Mouse (Mus musculus): ENCODE measurements around the gene Mid2. TPM values are rescaled to one million over a fixed set of nuclear protein-coding genes. Genes with fewer than 3 reads are reported as not detected.

Mid2 gene
- polyA plus RNA-seq, 1 experiment from 2014 or later = 1.3 TPM

- Histone ChIP-seq H3K9me3 (replicated peaks) (no peaks in the 10 kb centered on the region), H3K4me3 (no peak overlapping the region), H3K36me3 (no peaks in the 10 kb centered on the region), H3K4me1 (no peaks in the 10 kb centered on the region), H3K27me3 (ENCODE audit: low read depth, poor library complexity, severe bottlenecking) (peaks cover 97% of the 10 kb centered on the region), H3K27ac (no peak overlapping the region)
- DNase-seq (ENCODE audit: low spot score) = no peak
These were observed 74.6 kb downstream of the Mid2 start for GRCm38 (mm10) chrX:140738986-140739385.

GRCm38 (mm10) chrX:140743213-140743612 is 78.8 kb downstream of the Mid2 start:
- no peaks in the 10 kb centered on the region for H3K4me1 ChIP-seq
- no peak overlapping the region for H3K27ac ChIP-seq
- DNase-seq (ENCODE audit: low spot score) = no peak
- H3K4me3 ChIP-seq = no peak overlapping the region
- H3K9me3 ChIP-seq (replicated peaks) = no peaks in the 10 kb centered on the region
- peaks cover 94% of the 10 kb centered on the region for H3K27me3 ChIP-seq (ENCODE audit: low read depth, poor library complexity, severe bottlenecking)
- H3K36me3 ChIP-seq = no peaks in the 10 kb centered on the region
- WGBS = 59% methylated on average over 5 of the region's 5 CpGs

- 74% methylated on average over 1 of the region's 1 CpGs for WGBS
These were observed 105.4 kb downstream of the Mid2 start for GRCm38 (mm10) chrX:140769794-140770193.

GRCm38 (mm10) chrX:140805340-140805739 is 140.9 kb downstream of the Mid2 start:
- 74% methylated on average over 2 of the region's 2 CpGs for WGBS
- H3K27me3 ChIP-seq (ENCODE audit: low read depth, poor library complexity, severe bottlenecking) = peaks cover 90% of the 10 kb centered on the region
- no peaks in the 10 kb centered on the region for H3K36me3 ChIP-seq
- H3K27ac ChIP-seq = no peak overlapping the region
- no peak for DNase-seq (ENCODE audit: low spot score)
- no peaks in the 10 kb centered on the region for H3K4me1 ChIP-seq
- H3K4me3 ChIP-seq = no peak overlapping the region
- H3K9me3 ChIP-seq (replicated peaks) = no peaks in the 10 kb centered on the region

More at GRCm38 (mm10) chrX:140769794-140770193, 105.4 kb downstream of the Mid2 start:
- Histone ChIP-seq H3K9me3 (replicated peaks) (no peaks in the 10 kb centered on the region), H3K27ac (no peak overlapping the region), H3K36me3 (no peaks in the 10 kb centered on the region), H3K4me3 (no peak overlapping the region), H3K4me1 (no peaks in the 10 kb centered on the region), H3K27me3 (ENCODE audit: low read depth, poor library complexity, severe bottlenecking) (peaks cover 89% of the 10 kb centered on the region)
- DNase-seq (ENCODE audit: low spot score) = no peak

GRCm38 (mm10) chrX:140813312-140814006 is 149.1 kb downstream of the Mid2 start, which contains the start of gene Tex13b:
Tex13b (minus strand) TSS chrX:140813433.
- Histone ChIP-seq H3K9me3 (replicated peaks) (no peaks in the 10 kb centered on the region), H3K36me3 (no peaks in the 10 kb centered on the region), H3K27ac (no peak within 1 kb of the TSS), H3K4me3 (no peak within 1 kb of the TSS), H3K4me1 (no peaks in the 10 kb centered on the region), H3K27me3 (ENCODE audit: low read depth, poor library complexity, severe bottlenecking) (peaks cover 90% of the 10 kb centered on the region)
- 94% methylated on average over 22 of the region's 22 CpGs for WGBS
- DNase-seq (ENCODE audit: low spot score) = no peak

Other genes starting within 250 kb of the Mid2 start
- gene Prps1, start 208.0 kb upstream of the Mid2 start, polyA plus RNA-seq (2016; fragmentation: Nextera tagmentation; extraction: Ambion mirVana) = 95.7 and 111 TPM in 2 replicates
- gene Tsc22d3, start 63.9 kb upstream of the Mid2 start, polyA plus RNA-seq (2016; fragmentation: Nextera tagmentation; extraction: Ambion mirVana) = 90.3 and 109 TPM in 2 replicates
- gene Tex13b, start 148.8 kb downstream of the Mid2 start, polyA plus RNA-seq (2016; fragmentation: Nextera tagmentation; extraction: Ambion mirVana) = not detected in 2 replicates
- not detected in 2 replicates for gene Vsig1, start 243.0 kb downstream of the Mid2 start, polyA plus RNA-seq (2016; fragmentation: Nextera tagmentation; extraction: Ambion mirVana)